Mouse (Mus musculus) E14TG2a.4 (cell line): ENCODE results near the gene Apobec3.

Source experiments
- CTCF ChIP-seq: conservative IDR thresholded peaks from 2 replicates; pipeline ENCODE4 v1.5.1; 2014; ENCODE audit warnings: low read length
- NANOG ChIP-seq: IDR thresholded peaks from 2 replicates; pipeline ENCODE4 v1.6.1; 2014; ENCODE audit warnings: borderline replicate concordance, low read length, mixed read lengths

- TF ChIP-seq NANOG (no peak), CTCF (no peak)
These were observed 44.9 kb downstream of the Apobec3 start for GRCm38 (mm10) chr15:79936374-79936751.
